ENCODE assay signal across 13 mouse cellular contexts in the genomic region with DNA sequence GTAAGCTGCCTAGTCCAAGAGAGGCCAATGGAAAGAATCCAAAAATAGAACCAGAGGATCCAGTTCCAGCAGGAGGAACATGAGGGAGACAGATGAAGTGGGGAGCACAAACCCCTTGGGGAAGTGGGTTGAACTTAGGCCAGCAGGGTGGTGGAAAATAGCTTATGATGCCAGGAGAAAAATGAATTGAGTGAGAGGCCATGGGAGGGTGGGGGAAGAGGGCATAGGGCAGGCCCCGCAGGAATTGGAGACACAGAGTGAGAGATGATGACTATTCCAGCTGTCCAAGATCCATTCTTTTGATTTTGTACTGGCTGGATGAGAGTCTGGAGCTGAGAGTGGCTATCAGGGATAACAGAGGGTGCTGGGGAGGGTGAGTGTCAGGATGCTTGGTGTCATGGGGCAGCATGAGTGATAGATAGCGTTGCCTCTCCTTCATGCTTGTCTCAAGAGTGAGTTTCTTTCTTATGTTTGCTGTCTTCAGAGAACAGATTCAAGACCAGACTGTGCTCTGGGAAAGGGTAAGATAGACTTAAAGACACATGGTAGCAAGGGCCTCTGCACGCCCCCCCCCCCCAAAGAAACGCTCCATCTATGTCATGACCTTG.
DNase-seq lines count a peak whose midpoint lies in the region; ATAC-seq lines count a peak whose summit lies in the region.
"Had no signal": no experiment of that assay in that cellular context is flagged by ENCODE, and none has a peak within 500 bp of the region (broad histone marks: within the 10 kb centered on the region; RNA-seq: fewer than 3 reads in every experiment).

No protein-coding gene starts in this region.

- intact Hi-C loops in heart, postnatal 36 days (cut with DNase I) = loop anchor here (2.0 to 5.0 kb wide), 2 partner anchors 163 to 229 kb away; no protein-coding TSS in a partner anchor

- H3K27ac ChIP-seq in midbrain, embryonic 11.5 days (ENCODE audit: low read depth, low read length) = no peak overlapping the region
- no peak overlapping the region for H3K27ac ChIP-seq in midbrain, embryonic 10.5 days (replicated peaks)
- H3K27ac ChIP-seq: embryonic facial prominence, embryonic 15.5 days; hindbrain, embryonic 15.5 days; limb, embryonic 12.5 days had no signal

- 92% methylated on average over 4 of the region's 4 CpGs for WGBS in midbrain, embryonic 11.5 days
- WGBS in midbrain, embryonic 10.5 days = 76% methylated on average over 4 of the region's 4 CpGs

- ATAC-seq in midbrain, embryonic 11.5 days (ENCODE audit: low FRiP score) = no peak
- ATAC-seq: activated CD4-positive, CD25-positive, alpha-beta regulatory T cell, adult 4 months had no signal

- no peaks in the 10 kb centered on the region for H3K4me1 ChIP-seq in midbrain, embryonic 11.5 days (ENCODE audit: control insufficient read depth, insufficient read depth, low read length)
- no peaks in the 10 kb centered on the region for H3K4me1 ChIP-seq in midbrain, embryonic 10.5 days
- H3K4me1 ChIP-seq: hindbrain, embryonic 15.5 days; limb, embryonic 12.5 days had no signal

- H3K4me3 ChIP-seq in midbrain, embryonic 11.5 days (ENCODE audit: low read depth, low read length) = no peak overlapping the region
- no peak overlapping the region for H3K4me3 ChIP-seq in midbrain, embryonic 10.5 days
- H3K4me3 ChIP-seq: embryonic facial prominence, embryonic 15.5 days; hindbrain, embryonic 15.5 days; limb, embryonic 12.5 days had no signal

- no peaks in the 10 kb centered on the region for H3K27me3 ChIP-seq in midbrain, embryonic 11.5 days (ENCODE audit: control insufficient read depth, insufficient read depth, low read length)
- H3K27me3 ChIP-seq in midbrain, embryonic 10.5 days (ENCODE audit: low read depth, poor library complexity, severe bottlenecking) = no peaks in the 10 kb centered on the region
- H3K27me3 ChIP-seq: embryonic facial prominence, embryonic 15.5 days; hindbrain, embryonic 15.5 days; limb, embryonic 12.5 days had no signal

- no peaks in the 10 kb centered on the region for H3K36me3 ChIP-seq in midbrain, embryonic 11.5 days (ENCODE audit: control insufficient read depth, insufficient read depth, low read length)
- H3K36me3 ChIP-seq in midbrain, embryonic 10.5 days = no peaks in the 10 kb centered on the region
- H3K36me3 ChIP-seq: embryonic facial prominence, embryonic 15.5 days; hindbrain, embryonic 15.5 days; limb, embryonic 12.5 days had no signal

- H3K9ac ChIP-seq in midbrain, embryonic 11.5 days (ENCODE audit: low read length) = no peak overlapping the region
- H3K9ac ChIP-seq: embryonic facial prominence, embryonic 15.5 days; hindbrain, embryonic 15.5 days; limb, embryonic 12.5 days had no signal

- no peak overlapping the region for H3K4me2 ChIP-seq in midbrain, embryonic 11.5 days
- H3K4me2 ChIP-seq: embryonic facial prominence, embryonic 15.5 days; hindbrain, embryonic 15.5 days; limb, embryonic 12.5 days had no signal

- H3K9me3 ChIP-seq in midbrain, embryonic 11.5 days (ENCODE audit: control insufficient read depth, low read length) = no peaks in the 10 kb centered on the region
- H3K9me3 ChIP-seq in midbrain, embryonic 10.5 days (replicated peaks) = no peaks in the 10 kb centered on the region; the same call in 1 of the 2 replicates
- H3K9me3 ChIP-seq: embryonic facial prominence, embryonic 15.5 days; hindbrain, embryonic 15.5 days had no signal

- peak; percentile 43 to 67 for DNase-seq in cerebellum, postnatal 10 days
- no peak for DNase-seq in cerebellum, adult 11-12 months
- peak; percentile 57 for DNase-seq in midbrain, embryonic 11.5 days (ENCODE audit: low spot score, missing footprints)
- DNase-seq in midbrain, embryonic 10.5 days (ENCODE audit: low spot score) = no peak
- peak; percentile 44 to 58 for DNase-seq in heart, postnatal 36 days
- peak; percentile 82 for DNase-seq in skeletal muscle tissue, adult 2 months (ENCODE audit: low read depth, low spot score)
- no peak for DNase-seq in layer of hippocampus, adult 11-12 months (ENCODE audit: low spot score)
- no peak for DNase-seq in frontal cortex, postnatal 25 days (ENCODE audit: low spot score in 2 of 2)
- DNase-seq: spleen, adult 18-20 months had no signal

Comparison
In these comparisons a context has a peak if more than half of its experiments do, and no peak if none do; other contexts are left out.
1. DNase-seq: peak in cerebellum, postnatal 10 days (2 of 2), midbrain, embryonic 11.5 days (single experiment), heart, postnatal 36 days (2 of 2) and skeletal muscle tissue, adult 2 months (single experiment); none in cerebellum, adult 11-12 months (single experiment), midbrain, embryonic 10.5 days (single experiment), layer of hippocampus, adult 11-12 months (single experiment) and frontal cortex, postnatal 25 days (0 of 2).